Mouse (Mus musculus) forebrain, embryonic 11.5 days (tissue): ENCODE results near the gene Gm20388. TPM values are rescaled to one million over a fixed set of nuclear protein-coding genes. Genes with fewer than 3 reads are reported as not detected.

ENCODE experiments used
- ATAC-seq: fragments of 200-750 bp; cut with Nextera tagmentation; replicated peaks from 2 replicates; pipeline ENCODE4 v1.8.0; 2017; ENCODE audit warnings: moderate TSS enrichment; ENCODE audit not compliant: low FRiP score
- DNase-seq: peaks from one replicate; pipeline ENCODE4 v3.0.0-alpha.2; 2017; ENCODE audit warnings: low spot score
- H3K27ac ChIP-seq: fragments of 300-500 bp; sonication (generic); 2 replicates; pipeline ENCODE4 v1.5.1; 2014; ENCODE audit warnings: low read depth, low read length
- H3K27me3 ChIP-seq: fragments of 300-500 bp; sonication (generic); 2 replicates; pipeline ENCODE4 v1.6.1; 2014; ENCODE audit warnings: mild to moderate bottlenecking, low read length, mixed read lengths; ENCODE audit not compliant: control insufficient read depth, insufficient read depth
- H3K36me3 ChIP-seq: fragments of 300-500 bp; sonication (generic); 2 replicates; pipeline ENCODE4 v1.6.1; 2014; ENCODE audit warnings: mild to moderate bottlenecking, low read length, moderate library complexity, mixed read lengths; ENCODE audit not compliant: control insufficient read depth, insufficient read depth
- H3K4me1 ChIP-seq: fragments of 300-500 bp; sonication (generic); replicated peaks from 2 replicates; pipeline ENCODE4 v1.6.1; 2014; ENCODE audit warnings: low read length, mixed read lengths; ENCODE audit not compliant: control insufficient read depth, insufficient read depth
- H3K4me2 ChIP-seq: fragments of 300-500 bp; sonication (generic); 2 replicates; pipeline ENCODE4 v1.6.1; 2014; ENCODE audit warnings: low read depth, mild to moderate bottlenecking, low read length, moderate library complexity, mixed read lengths; ENCODE audit not compliant: severe bottlenecking
- H3K4me3 ChIP-seq: fragments of 300-500 bp; sonication (generic); 2 replicates; pipeline ENCODE4 v1.5.1; 2014; ENCODE audit warnings: low read depth, low read length
- H3K9ac ChIP-seq: fragments of 300-500 bp; sonication (generic); 2 replicates; pipeline ENCODE4 v1.6.1; 2014; ENCODE audit warnings: low read length
- H3K9me3 ChIP-seq: fragments of 300-500 bp; sonication (generic); 2 replicates; pipeline ENCODE4 v1.6.1; 2016; ENCODE audit warnings: low read length, mixed read lengths; ENCODE audit not compliant: control insufficient read depth
- WGBS: fragments of 180-500 bp; shearing (Covaris S2); extraction: QIAGEN DNeasy Blood & Tissue Kit; methylation state at CpG from one replicate; pipeline ENCODE4 v1.1.7; 2014; 5-methylcytosine and 5-hydroxymethylcytosine counted together
- polyA plus RNA-seq: library from polyadenylated mRNA; unstranded; fragments of >200 nt; fragmentation: Nextera tagmentation; extraction: Ambion mirVana; gene quantifications from 2 replicates; pipeline ENCODE4 v1.2.1, GENCODE M21; 2014

Gm20388 gene
- polyA plus RNA-seq, 1 experiment from 2014 or later: not detected

GRCm38 (mm10) chr8:122084726-122085410 is 2174.2 kb downstream of the Gm20388 start:
- Histone ChIP-seq H3K36me3 (no peaks in the 10 kb centered on the region), H3K27me3 (no peaks in the 10 kb centered on the region), H3K4me2 (no peak overlapping the region), H3K4me3 (no peak overlapping the region), H3K4me1 (no peaks in the 10 kb centered on the region), H3K27ac (no peak overlapping the region), H3K9me3 (no peaks in the 10 kb centered on the region), H3K9ac (no peak overlapping the region)
- ATAC-seq (no peak), DNase-seq (no peak)
- WGBS: 74% methylated on average over 15 of the region's 15 CpGs

GRCm38 (mm10) chr8:122086064-122086463 is 2175.4 kb downstream of the Gm20388 start:
- ATAC-seq (no peak), DNase-seq (no peak)
- Histone ChIP-seq H3K4me3 (no peak overlapping the region), H3K9me3 (no peaks in the 10 kb centered on the region), H3K9ac (no peak overlapping the region), H3K27me3 (no peaks in the 10 kb centered on the region), H3K27ac (no peak overlapping the region), H3K4me2 (no peak overlapping the region), H3K36me3 (no peaks in the 10 kb centered on the region), H3K4me1 (no peaks in the 10 kb centered on the region)
- 81% methylated on average over 12 of the region's 12 CpGs for WGBS

- 83% methylated on average over 16 of the region's 16 CpGs for WGBS
- Histone ChIP-seq H3K4me2 (no peak overlapping the region), H3K4me3 (no peak overlapping the region), H3K4me1 (0 out of 2 replicates have a peak, but pooled peaks cover 2% of the 10 kb centered on the region), H3K9me3 (no peaks in the 10 kb centered on the region), H3K36me3 (no peaks in the 10 kb centered on the region), H3K27ac (no peak overlapping the region), H3K27me3 (no peaks in the 10 kb centered on the region), H3K9ac (no peak overlapping the region)
- ATAC-seq (no peak), DNase-seq (no peak)
These were observed 2178.0 kb downstream of the Gm20388 start for GRCm38 (mm10) chr8:122088631-122089030.

- no peak overlapping the region for H3K9ac ChIP-seq
- DNase-seq: no peak
- ATAC-seq: no peak
- no peak overlapping the region for H3K4me2 ChIP-seq
- no peak overlapping the region for H3K4me3 ChIP-seq
- H3K27ac ChIP-seq: no peak overlapping the region
- 0 out of 2 replicates have a peak, but pooled peaks cover 2% of the 10 kb centered on the region for H3K4me1 ChIP-seq
- WGBS: 89% methylated on average over 7 of the region's 7 CpGs
- no peaks in the 10 kb centered on the region for H3K27me3 ChIP-seq
- no peaks in the 10 kb centered on the region for H3K9me3 ChIP-seq
- H3K36me3 ChIP-seq: no peaks in the 10 kb centered on the region
These were observed 2178.6 kb downstream of the Gm20388 start for GRCm38 (mm10) chr8:122089186-122089700.

- Histone ChIP-seq H3K4me1 (0 out of 2 replicates have a peak, but pooled peaks cover 2% of the 10 kb centered on the region), H3K4me3 (no peak overlapping the region), H3K9me3 (no peaks in the 10 kb centered on the region), H3K4me2 (no peak overlapping the region), H3K36me3 (no peaks in the 10 kb centered on the region), H3K27me3 (no peaks in the 10 kb centered on the region), H3K27ac (no peak overlapping the region), H3K9ac (no peak overlapping the region)
- DNase-seq (no peak), ATAC-seq (no peak)
- WGBS: 78% methylated on average over 5 of the region's 5 CpGs
These were observed 2181.8 kb downstream of the Gm20388 start for GRCm38 (mm10) chr8:122092476-122092875.

GRCm38 (mm10) chr8:122098766-122099165 is 2188.1 kb downstream of the Gm20388 start:
- Histone ChIP-seq H3K36me3 (no peaks in the 10 kb centered on the region), H3K9ac (no peak overlapping the region), H3K4me2 (no peak overlapping the region), H3K9me3 (no peaks in the 10 kb centered on the region), H3K4me3 (no peak overlapping the region), H3K4me1 (no peaks in the 10 kb centered on the region), H3K27me3 (no peaks in the 10 kb centered on the region), H3K27ac (no peak overlapping the region)
- DNase-seq: no peak
- WGBS: 84% methylated on average over 3 of the region's 3 CpGs
- no peak for ATAC-seq

GRCm38 (mm10) chr8:122099711-122100220 is 2189.1 kb downstream of the Gm20388 start:
- H3K27me3 ChIP-seq: no peaks in the 10 kb centered on the region

GRCm38 (mm10) chr8:122101816-122102215 is 2191.2 kb downstream of the Gm20388 start:
- ATAC-seq: no peak
- Histone ChIP-seq H3K27ac (no peak overlapping the region), H3K27me3 (no peaks in the 10 kb centered on the region), H3K4me1 (no peaks in the 10 kb centered on the region), H3K36me3 (no peaks in the 10 kb centered on the region), H3K9me3 (no peaks in the 10 kb centered on the region), H3K4me2 (no peak overlapping the region), H3K4me3 (no peak overlapping the region), H3K9ac (no peak overlapping the region)
- DNase-seq: no peak
- 60% methylated on average over 5 of the region's 5 CpGs for WGBS

More at GRCm38 (mm10) chr8:122099711-122100220, 2189.1 kb downstream of the Gm20388 start:
- no peak for DNase-seq
- no peaks in the 10 kb centered on the region for H3K4me1 ChIP-seq
- H3K4me2 ChIP-seq: no peak overlapping the region
- no peak overlapping the region for H3K9ac ChIP-seq
- WGBS: 78% methylated on average over 7 of the region's 7 CpGs
- no peak overlapping the region for H3K4me3 ChIP-seq
- no peak overlapping the region for H3K27ac ChIP-seq
- ATAC-seq: no peak
- H3K36me3 ChIP-seq: no peaks in the 10 kb centered on the region
- no peaks in the 10 kb centered on the region for H3K9me3 ChIP-seq

- 32% methylated on average over 8 of the region's 8 CpGs for WGBS
These were observed 2191.6 kb downstream of the Gm20388 start for GRCm38 (mm10) chr8:122102286-122102685.

More at GRCm38 (mm10) chr8:122102286-122102685, 2191.6 kb downstream of the Gm20388 start:
- no peaks in the 10 kb centered on the region for H3K27me3 ChIP-seq
- no peaks in the 10 kb centered on the region for H3K36me3 ChIP-seq
- H3K9ac ChIP-seq: no peak overlapping the region
- no peaks in the 10 kb centered on the region for H3K9me3 ChIP-seq
- no peaks in the 10 kb centered on the region for H3K4me1 ChIP-seq
- no peak overlapping the region for H3K4me2 ChIP-seq
- DNase-seq: peak; percentile 59
- H3K27ac ChIP-seq: no peak overlapping the region
- H3K4me3 ChIP-seq: no peak overlapping the region
- ATAC-seq: no peak
